Mouse (Mus musculus): ENCODE data around the gene Scaf11. TPM values are rescaled to one million over a fixed set of nuclear protein-coding genes. Genes with fewer than 3 reads are reported as not detected.
"Not testable (repeated sequence)": the region's sequence is repeated elsewhere in the genome, so short reads cannot be mapped to it uniquely, and the experiment has no call there.

Scaf11 gene
- 53.3 and 55.9 TPM in 2 replicates for polyA plus RNA-seq (2015; fragmentation: Nextera tagmentation; extraction: Ambion mirVana)

- H3K27me3 ChIP-seq = no peaks in the 10 kb centered on the region
- H3K9ac ChIP-seq = peak within 1 kb of the TSS; percentile 92
- peak; percentile 95 for ATAC-seq (ENCODE audit: low read depth)
- H3K4me1 ChIP-seq (replicated peaks) = peaks cover 42% of the 10 kb centered on the region
- H3K36me3 ChIP-seq = no peaks in the 10 kb centered on the region
- peak within 1 kb of the TSS; percentile 87 for H3K4me3 ChIP-seq
- H3K27ac ChIP-seq (replicated peaks) = peak within 1 kb of the TSS; percentile 96
- no peaks in the 10 kb centered on the region for H3K9me3 ChIP-seq
- H3K4me2 ChIP-seq = peak within 1 kb of the TSS; percentile 77
- under 1% methylated on average over 74 of the region's 96 CpGs for WGBS
Observed at GRCm38 (mm10) chr15:96460730-96461540, at the start of gene Scaf11. Gene Scaf11, minus strand, starts transcription at chr15:96460843.

GRCm38 (mm10) chr15:96507097-96507840 lies 46.6 kb upstream of the Scaf11 start:
- WGBS = 50% methylated on average over 18 of the region's 18 CpGs
- ATAC-seq (ENCODE audit: low read depth) = no peak
- Histone ChIP-seq H3K36me3 (no peaks in the 10 kb centered on the region), H3K27me3 (no peaks in the 10 kb centered on the region), H3K27ac (replicated peaks) (no peak overlapping the region), H3K9me3 (peaks cover 12% of the 10 kb centered on the region), H3K4me1 (replicated peaks) (no peaks in the 10 kb centered on the region), H3K4me3 (no peak overlapping the region), H3K9ac (no peak overlapping the region), H3K4me2 (peak overlapping the region; percentile 18)

GRCm38 (mm10) chr15:96497646-96498045 lies 37.0 kb upstream of the Scaf11 start:
- Histone ChIP-seq H3K9ac (no peak overlapping the region), H3K4me1 (replicated peaks) (no peaks in the 10 kb centered on the region), H3K9me3 (peaks cover 12% of the 10 kb centered on the region), H3K27me3 (no peaks in the 10 kb centered on the region), H3K27ac (replicated peaks) (no peak overlapping the region), H3K36me3 (no peaks in the 10 kb centered on the region), H3K4me2 (no peak overlapping the region), H3K4me3 (no peak overlapping the region)
- WGBS = 90% methylated on average over 7 of the region's 7 CpGs
- no peak for ATAC-seq (ENCODE audit: low read depth)

- no peak overlapping the region for H3K27ac ChIP-seq (replicated peaks)
- H3K9me3 ChIP-seq = 0 out of 2 replicates have a peak, but pooled peaks cover 4% of the 10 kb centered on the region
- H3K9ac ChIP-seq = no peak overlapping the region
- H3K4me3 ChIP-seq = no peak overlapping the region
- 82% methylated on average over 6 of the region's 6 CpGs for whole genome bisulfite sequencing
- no peak for ATAC-seq (ENCODE audit: low read depth)
- H3K4me1 ChIP-seq (replicated peaks) = peaks cover 22% of the 10 kb centered on the region
- H3K36me3 ChIP-seq = no peaks in the 10 kb centered on the region
- no peaks in the 10 kb centered on the region for H3K27me3 ChIP-seq
- no peak overlapping the region for H3K4me2 ChIP-seq
Observed at GRCm38 (mm10) chr15:96494279-96494678, 33.6 kb upstream of the Scaf11 start.

- no peak overlapping the region for H3K27ac ChIP-seq (replicated peaks)
- H3K27me3 ChIP-seq = no peaks in the 10 kb centered on the region
- H3K4me2 ChIP-seq = no peak overlapping the region
- 0 out of 2 replicates have a peak, but pooled peaks cover 4% of the 10 kb centered on the region for H3K9me3 ChIP-seq
- WGBS = 71% methylated on average over 5 of the region's 5 CpGs
- peaks cover 28% of the 10 kb centered on the region for H3K4me1 ChIP-seq (replicated peaks)
- no peak overlapping the region for H3K9ac ChIP-seq
- no peaks in the 10 kb centered on the region for H3K36me3 ChIP-seq
- no peak overlapping the region for H3K4me3 ChIP-seq
- ATAC-seq (ENCODE audit: low read depth) = no peak
Observed at GRCm38 (mm10) chr15:96493573-96493972, 32.9 kb upstream of the Scaf11 start.

GRCm38 (mm10) chr15:96492919-96493318 lies 32.3 kb upstream of the Scaf11 start:
- WGBS = 83% methylated on average over 4 of the region's 4 CpGs
- ATAC-seq (ENCODE audit: low read depth); H3K4me2 ChIP-seq; H3K36me3 ChIP-seq; H3K9me3 ChIP-seq; H3K27ac ChIP-seq (replicated peaks); H3K4me3 ChIP-seq; H3K9ac ChIP-seq; H3K27me3 ChIP-seq: not testable (repeated sequence)
- peaks cover 35% of the 10 kb centered on the region for H3K4me1 ChIP-seq (replicated peaks)

- H3K9me3 ChIP-seq = 0 out of 2 replicates have a peak, but pooled peaks cover 4% of the 10 kb centered on the region
- 32% methylated on average over 13 of the region's 13 CpGs for WGBS
- H3K9ac ChIP-seq = no peak overlapping the region
- no peaks in the 10 kb centered on the region for H3K27me3 ChIP-seq
- peak overlapping the region; percentile 56 for H3K27ac ChIP-seq (replicated peaks)
- H3K36me3 ChIP-seq = no peaks in the 10 kb centered on the region
- H3K4me3 ChIP-seq = no peak overlapping the region
- peaks cover 40% of the 10 kb centered on the region for H3K4me1 ChIP-seq (replicated peaks)
- ATAC-seq (ENCODE audit: low read depth) = 0 out of 2 replicates have a peak, but pooled peaks have one; percentile 34
- no peak overlapping the region for H3K4me2 ChIP-seq
Observed at GRCm38 (mm10) chr15:96491861-96492641, 31.4 kb upstream of the Scaf11 start.

- Histone ChIP-seq H3K9ac (no peak overlapping the region), H3K9me3 (no peaks in the 10 kb centered on the region), H3K36me3 (no peaks in the 10 kb centered on the region), H3K4me1 (replicated peaks) (peaks cover 45% of the 10 kb centered on the region), H3K4me3 (no peak overlapping the region), H3K27me3 (no peaks in the 10 kb centered on the region), H3K27ac (replicated peaks) (peak overlapping the region; percentile 56), H3K4me2 (no peak overlapping the region)
- ATAC-seq (ENCODE audit: low read depth) = no peak
- WGBS = 25% methylated on average over 3 of the region's 3 CpGs
Observed at GRCm38 (mm10) chr15:96491421-96491820, 30.8 kb upstream of the Scaf11 start.

- peaks cover 48% of the 10 kb centered on the region for H3K4me1 ChIP-seq (replicated peaks)
- no peaks in the 10 kb centered on the region for H3K36me3 ChIP-seq
- H3K27me3 ChIP-seq = no peaks in the 10 kb centered on the region
- H3K27ac ChIP-seq (replicated peaks) = no peak overlapping the region
- WGBS = 74% methylated on average over 5 of the region's 5 CpGs
- no peak overlapping the region for H3K4me3 ChIP-seq
- no peak overlapping the region for H3K4me2 ChIP-seq
- no peaks in the 10 kb centered on the region for H3K9me3 ChIP-seq
- no peak overlapping the region for H3K9ac ChIP-seq
- ATAC-seq (ENCODE audit: low read depth) = peak; percentile 24; the same call in 1 of the 2 replicates
Observed at GRCm38 (mm10) chr15:96490123-96490522, 29.5 kb upstream of the Scaf11 start.

- Histone ChIP-seq H3K36me3 (no peaks in the 10 kb centered on the region), H3K9ac (peak overlapping the region; percentile 50; the same call in 1 of the 2 replicates), H3K4me1 (replicated peaks) (peaks cover 48% of the 10 kb centered on the region), H3K4me3 (peak overlapping the region; percentile 12; the same call in 1 of the 2 replicates), H3K4me2 (peak overlapping the region; percentile 37), H3K9me3 (no peaks in the 10 kb centered on the region), H3K27me3 (no peaks in the 10 kb centered on the region), H3K27ac (replicated peaks) (peak overlapping the region; percentile 64)
- WGBS = 21% methylated on average over 20 of the region's 20 CpGs
- peak; percentile 52; the same call in 1 of the 2 replicates for ATAC-seq (ENCODE audit: low read depth)
Observed at GRCm38 (mm10) chr15:96488941-96489786, 28.5 kb upstream of the Scaf11 start.

Measured in neural tube, embryonic 13.5 days (tissue).